Mouse (Mus musculus) CH12.LX (cell line): ENCODE measurements around the gene Oaz1. TPM values are rescaled to one million over a fixed set of nuclear protein-coding genes. Genes with fewer than 3 reads are reported as not detected.

Experiments
- DNase-seq: peaks from one replicate; pipeline ENCODE4 v3.0.0-alpha.2; 2013; ENCODE audit errors: extremely low read depth
- H3K27ac ChIP-seq: 2 replicates; pipeline ENCODE4 v1.5.1; 2012; ENCODE audit warnings: low read depth, mild to moderate bottlenecking, control low read depth, moderate library complexity; ENCODE audit not compliant: insufficient read depth
- H3K27me3 ChIP-seq: replicated peaks from 2 replicates; pipeline ENCODE3; 2012; ENCODE audit warnings: inconsistent platforms
- H3K36me3 ChIP-seq, 2 experiments: replicated peaks in 1 of 2; 2 replicates each; pipeline versions ENCODE3 to v1.6.1; 2012; ENCODE audit warnings: inconsistent platforms in 1 of 2, low read length in 1 of 2, mild to moderate bottlenecking in 1 of 2, mixed read lengths in 1 of 2, moderate library complexity in 1 of 2; ENCODE audit not compliant: control insufficient read depth in 1 of 2, insufficient read depth in 1 of 2
- H3K4me1 ChIP-seq, 2 experiments: 2 replicates each; pipeline ENCODE4 v1.6.1; 2012; ENCODE audit warnings: inconsistent platforms in 1 of 2, moderate library complexity in 1 of 2; ENCODE audit not compliant: insufficient read depth in 2 of 2, control insufficient read depth in 1 of 2
- H3K4me2 ChIP-seq: 2 replicates; pipeline ENCODE4 v1.6.1; 2012; ENCODE audit warnings: low read depth, mild to moderate bottlenecking, control low read depth; ENCODE audit not compliant: poor library complexity, insufficient read depth, severe bottlenecking
- H3K4me3 ChIP-seq, 3 experiments: fragments of 150-350 bp in 1 of 3; sonication (generic) in 1 of 3; replicated peaks in 1 of 3; 2 replicates each; pipeline versions ENCODE3 to v1.5.1; 2011 to 2012; ENCODE audit warnings: low read depth in 2 of 3, low read length in 2 of 3, mild to moderate bottlenecking in 2 of 3, moderate library complexity in 2 of 3, control low read depth in 1 of 3, improper control_type of control experiment in 1 of 3, inconsistent platforms in 1 of 3, mixed read lengths in 1 of 3; ENCODE audit not compliant: poor library complexity in 1 of 3
- H3K79me2 ChIP-seq: replicated peaks from 2 replicates; pipeline ENCODE4 v1.6.1; 2012; ENCODE audit warnings: mild to moderate bottlenecking, moderate library complexity; ENCODE audit not compliant: control insufficient read depth, poor library complexity, insufficient read depth, severe bottlenecking; ENCODE audit errors: extremely low read depth
- H3K9ac ChIP-seq: 2 replicates; pipeline ENCODE4 v1.6.1; 2012; ENCODE audit warnings: low read depth, mild to moderate bottlenecking, control low read depth, moderate library complexity; ENCODE audit not compliant: insufficient read depth
- H3K9me3 ChIP-seq: replicated peaks from 2 replicates; pipeline ENCODE3; 2012; ENCODE audit warnings: low read length, inconsistent platforms, mixed read lengths
- BHLHE40 ChIP-seq: IDR thresholded peaks from 2 replicates; pipeline ENCODE4 v1.6.1; 2011; ENCODE audit warnings: mild to moderate bottlenecking, low read depth, low read length, improper control_type of control experiment
- CHD1 ChIP-seq: IDR thresholded peaks from 2 replicates; pipeline ENCODE4 v1.6.1; 2012; ENCODE audit warnings: low read depth, low read length, improper control_type of control experiment, inconsistent platforms
- CTCF ChIP-seq, 2 experiments: IDR thresholded peaks in 1 of 2; conservative IDR thresholded peaks in 1 of 2; 2 replicates each; pipeline ENCODE4 v1.5.1; 2011 to 2012; ENCODE audit warnings: low read depth in 2 of 2, low read length in 2 of 2, improper control_type of control experiment in 1 of 2, inconsistent platforms in 1 of 2, mild to moderate bottlenecking in 1 of 2, moderate library complexity in 1 of 2
- E2F4 ChIP-seq: IDR thresholded peaks from 2 replicates; pipeline ENCODE4 v1.6.1; 2011; ENCODE audit warnings: low read depth, low read length, improper control_type of control experiment; ENCODE audit not compliant: insufficient replicate concordance
- ELF1 ChIP-seq: IDR thresholded peaks from 2 replicates; pipeline ENCODE4 v1.6.1; 2014; ENCODE audit warnings: low read depth, mild to moderate bottlenecking, inconsistent platforms, low read length, improper control_type of control experiment
- GABPA ChIP-seq: IDR thresholded peaks from 2 replicates; pipeline ENCODE4 v1.6.1; 2012; ENCODE audit warnings: low read depth, low read length, improper control_type of control experiment, inconsistent platforms; ENCODE audit not compliant: insufficient replicate concordance
- HCFC1 ChIP-seq: IDR thresholded peaks from 2 replicates; pipeline ENCODE4 v1.6.1; 2012; ENCODE audit warnings: low read depth, mild to moderate bottlenecking, inconsistent platforms, low read length, improper control_type of control experiment
- JUND ChIP-seq: conservative IDR thresholded peaks from 2 replicates; pipeline ENCODE4 v1.6.1; 2011; ENCODE audit warnings: low read depth, low read length, improper control_type of control experiment
- MAX ChIP-seq: IDR thresholded peaks from 2 replicates; pipeline ENCODE4 v1.6.1; 2011; ENCODE audit warnings: low read length, improper control_type of control experiment
- MAZ ChIP-seq: IDR thresholded peaks from 2 replicates; pipeline ENCODE4 v1.6.1; 2012; ENCODE audit warnings: low read depth, mild to moderate bottlenecking, inconsistent platforms, low read length, improper control_type of control experiment, moderate library complexity
- MXI1 ChIP-seq: IDR thresholded peaks from 2 replicates; pipeline ENCODE4 v1.6.1; 2011; ENCODE audit warnings: mild to moderate bottlenecking, low read depth, low read length, improper control_type of control experiment
- MYC ChIP-seq: IDR thresholded peaks from 2 replicates; pipeline ENCODE4 v1.6.1; 2011; ENCODE audit warnings: low read depth, mild to moderate bottlenecking, improper control_type of control experiment, low read length
- NELFE ChIP-seq: IDR thresholded peaks from 2 replicates; pipeline ENCODE4 v1.6.1; 2011; ENCODE audit warnings: low read depth, low read length, improper control_type of control experiment
- NRF1 ChIP-seq: IDR thresholded peaks from 2 replicates; pipeline ENCODE4 v1.6.1; 2014; ENCODE audit warnings: low read depth, mild to moderate bottlenecking, inconsistent platforms, low read length, improper control_type of control experiment, moderate library complexity
- PAX5 ChIP-seq: IDR thresholded peaks from 2 replicates; pipeline ENCODE4 v1.6.1; 2012; ENCODE audit warnings: low read length, inconsistent platforms, mixed read lengths
- POLR2A ChIP-seq: IDR thresholded peaks from 2 replicates; pipeline ENCODE4 v1.6.1; 2011; ENCODE audit warnings: low read depth, mild to moderate bottlenecking, improper control_type of control experiment, low read length
- RAD21 ChIP-seq: IDR thresholded peaks from 2 replicates; pipeline ENCODE4 v1.6.1; 2011; ENCODE audit warnings: low read depth, mild to moderate bottlenecking, low read length, improper control_type of control experiment, moderate library complexity
- SIN3A ChIP-seq: IDR thresholded peaks from 2 replicates; pipeline ENCODE4 v1.6.1; 2012; ENCODE audit warnings: low read length, improper control_type of control experiment, inconsistent platforms
- USF1 ChIP-seq: IDR thresholded peaks from 2 replicates; pipeline ENCODE4 v1.6.1; 2014; ENCODE audit warnings: low read depth, mild to moderate bottlenecking, inconsistent platforms, low read length, improper control_type of control experiment
- USF2 ChIP-seq: conservative IDR thresholded peaks from 2 replicates; pipeline ENCODE4 v1.6.1; 2011; ENCODE audit warnings: low read depth, low read length, improper control_type of control experiment
- ZKSCAN1 ChIP-seq: IDR thresholded peaks from 2 replicates; pipeline ENCODE4 v1.6.1; 2012; ENCODE audit warnings: low read depth, inconsistent platforms, low read length, improper control_type of control experiment, borderline replicate concordance
- ZNF384 ChIP-seq: IDR thresholded peaks from 2 replicates; pipeline ENCODE4 v1.6.1; 2012; ENCODE audit warnings: low read depth, low read length, improper control_type of control experiment, inconsistent platforms
- dilution Hi-C: fragments of 300-500 bp; cut with MboI; formaldehyde crosslinking; loops from 2 replicates; pipeline ENCODE4 v1.14.3; 2020; ENCODE audit warnings: low sequenced_read_pairs; ENCODE audit not compliant: extremely low pct_unique_long_range_greater_than_20kb, extremely low pct_ligation_motif_present
- in situ Hi-C: fragments of 300-500 bp; cut with MboI; formaldehyde crosslinking; loops from 3 replicates; pipeline ENCODE4 v1.14.3; 2019; ENCODE audit warnings: low sequenced_read_pairs, low pct_ligation_motif_present, low pct_unique_long_range_greater_than_20kb, mixed read lengths
- polyA plus RNA-seq: library from polyadenylated mRNA; unstranded; fragments of >175 nt; gene quantifications from 2 replicates; pipeline ENCODE4 v1.2.1, GENCODE M21; 2012; ENCODE audit warnings: low read depth; ENCODE audit not compliant: insufficient read length
- total RNA-seq, 2 experiments: library from RNA; depleted of rRNA; stranded (reverse); fragments of 300-350 nt in 1 of 2; fragments of >200 nt in 1 of 2; gene quantifications; 2 replicates each; pipeline ENCODE4 v1.2.3; 2012 to 2014

Gene Oaz1
- total and polyA plus RNA-seq, 3 experiments = 646 to 1,081 (median 899) TPM

DNA sequence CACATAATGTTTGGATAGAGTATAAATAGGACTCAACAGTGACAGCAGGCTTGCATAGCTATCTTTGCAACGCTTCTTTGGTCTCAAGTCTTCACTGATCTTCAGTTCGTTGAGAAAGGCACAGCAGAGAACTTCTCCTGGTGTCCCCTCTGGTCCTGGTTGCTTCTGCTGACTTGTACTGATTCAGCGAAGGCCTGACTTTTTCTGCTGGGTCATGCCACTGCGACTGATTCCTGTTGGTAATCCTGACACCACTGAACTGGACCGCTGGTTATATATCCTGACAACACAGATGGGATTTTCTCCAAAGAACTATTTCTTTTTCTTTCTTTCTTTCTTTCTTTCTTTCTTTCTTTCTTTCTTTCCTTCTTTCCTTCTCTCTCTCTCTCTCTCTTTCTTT, 3.9 kb upstream of the Oaz1 start:
- H3K4me3 ChIP-seq = no peak overlapping the region
- peaks cover 2 to 20% of the 10 kb centered on the region in 2 experiments; a peak in 2 of 4 replicates for H3K4me1 ChIP-seq
- no peak overlapping the region for H3K9ac ChIP-seq
- DNase-seq = no peak
- dilution Hi-C loops (no loop called here), in situ Hi-C loops (loop anchor here (5.0 kb wide), 1 partner anchor 35 kb away; the partner anchor contains the start of genes Lsm7 and Sppl2b)
- no peak overlapping the region for H3K4me2 ChIP-seq
- no peaks in the 10 kb centered on the region for H3K9me3 ChIP-seq
- peaks cover under 1 to 2% of the 10 kb centered on the region in 2 experiments for H3K36me3 ChIP-seq
- no peaks in the 10 kb centered on the region for H3K27me3 ChIP-seq
- TF ChIP-seq E2F4 (no peak), CTCF (conservative IDR thresholded peaks at IDR 0.05 in 1 of 2, IDR thresholded peaks at IDR 0.05 in 1 of 2; ENCODE audit: low read depth in 2 of 2, low read length in 2 of 2) (no peak), NELFE (no peak), RAD21 (no peak), JUND (no peak), ZNF384 (no peak), MXI1 (no peak), HCFC1 (no peak), ELF1 (no peak), MYC (no peak), USF2 (no peak), NRF1 (no peak), POLR2A (no peak)
- TF ChIP-seq, all 38 proteins: peak for 0
- Histone ChIP-seq H3K27ac (no peak overlapping the region), H3K79me2 (peaks cover 9% of the 10 kb centered on the region)

DNA sequence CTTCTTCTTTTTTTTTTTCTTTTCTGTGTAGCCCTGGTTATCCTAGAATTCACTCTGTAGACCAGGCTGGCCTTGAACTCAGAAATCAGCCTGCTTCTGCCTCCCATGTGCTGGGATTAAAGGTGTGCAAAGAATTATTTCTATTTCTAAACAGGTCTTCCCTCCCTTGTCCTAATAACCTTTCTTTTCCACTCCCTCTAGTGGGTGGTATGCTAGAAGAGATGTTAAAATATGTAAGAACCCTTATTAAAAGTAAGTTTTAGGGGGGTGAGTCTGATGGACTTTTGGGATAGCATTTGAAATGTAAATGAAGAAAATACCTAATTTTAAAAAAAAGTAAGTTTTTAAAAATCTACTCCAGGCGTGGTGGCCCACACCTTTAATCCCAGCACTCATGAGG, 3.1 kb upstream of the Oaz1 start:
- in situ Hi-C loops = loop anchor here (5.0 kb wide), 1 partner anchor 34 kb away; the partner anchor contains the start of genes Lsm7 and Sppl2b

More for the DNA sequence above, 3.1 kb upstream of the Oaz1 start:
- Histone ChIP-seq H3K9me3 (no peaks in the 10 kb centered on the region), H3K27me3 (no peaks in the 10 kb centered on the region), H3K79me2 (peaks cover 17% of the 10 kb centered on the region), H3K27ac (no peak overlapping the region), H3K4me1 (peaks cover 6 to 28% of the 10 kb centered on the region in 2 experiments), H3K9ac (no peak overlapping the region), H3K4me3 (no peak overlapping the region), H3K36me3 (peaks cover 8 to 10% of the 10 kb centered on the region in 2 experiments), H3K4me2 (no peak overlapping the region)
- dilution Hi-C loops = no loop called here
- TF ChIP-seq ZKSCAN1 (no peak), SIN3A (no peak), ZNF384 (no peak), E2F4 (no peak), GABPA (no peak), CHD1 (no peak), MAX (no peak), BHLHE40 (no peak), USF1 (no peak), MAZ (no peak), PAX5 (no peak)
- DNase-seq = no peak
